Mouse (Mus musculus) stomach, embryonic 15.5 days (tissue): ENCODE measurements around the gene Pak6. TPM values are rescaled to one million over a fixed set of nuclear protein-coding genes. Genes with fewer than 3 reads are reported as not detected.

Experiments used
- ATAC-seq: fragments of 200-750 bp; cut with Nextera tagmentation; 2 replicates; pipeline ENCODE4 v1.8.0; 2017; ENCODE audit warnings: low read depth, moderate number of reproducible peaks, moderate TSS enrichment; ENCODE audit not compliant: insufficient read depth, low FRiP score
- H3K27ac ChIP-seq: fragments of 300-500 bp; sonication (generic); 2 replicates; pipeline ENCODE4 v1.5.1; 2015; ENCODE audit warnings: mild to moderate bottlenecking, inconsistent platforms
- H3K27me3 ChIP-seq: fragments of 300-500 bp; sonication (generic); replicated peaks from 2 replicates; pipeline ENCODE4 v1.6.1; 2015; ENCODE audit warnings: inconsistent platforms
- H3K36me3 ChIP-seq: fragments of 300-500 bp; sonication (generic); 2 replicates; pipeline ENCODE4 v1.6.1; 2015; ENCODE audit warnings: inconsistent platforms
- H3K4me1 ChIP-seq: fragments of 300-500 bp; sonication (generic); 2 replicates; pipeline ENCODE4 v1.6.1; 2015; ENCODE audit warnings: inconsistent platforms
- H3K4me2 ChIP-seq: fragments of 300-500 bp; sonication (generic); 2 replicates; pipeline ENCODE4 v1.6.1; 2015; ENCODE audit warnings: mild to moderate bottlenecking, inconsistent platforms
- H3K4me3 ChIP-seq: fragments of 300-500 bp; sonication (generic); replicated peaks from 2 replicates; pipeline ENCODE4 v1.5.1; 2015; ENCODE audit warnings: inconsistent platforms
- H3K9ac ChIP-seq: fragments of 300-500 bp; sonication (generic); 2 replicates; pipeline ENCODE4 v1.6.1; 2015; ENCODE audit warnings: inconsistent platforms
- H3K9me3 ChIP-seq: fragments of 300-500 bp; sonication (generic); 2 replicates; pipeline ENCODE4 v1.6.1; 2016; ENCODE audit warnings: inconsistent platforms
- WGBS: fragments of 180-500 bp; shearing (Covaris S2); methylation state at CpG from one replicate; pipeline ENCODE4 v1.1.7; 2015; 5-methylcytosine and 5-hydroxymethylcytosine counted together
- polyA plus RNA-seq: library from polyadenylated mRNA; unstranded; fragments of >200 nt; fragmentation: Nextera tagmentation; extraction: Ambion mirVana; gene quantifications from 2 replicates; pipeline ENCODE4 v1.2.1, GENCODE M21; 2015

Gene Pak6
- 3.6 and 4.8 TPM in 2 replicates for polyA plus RNA-seq

DNA sequence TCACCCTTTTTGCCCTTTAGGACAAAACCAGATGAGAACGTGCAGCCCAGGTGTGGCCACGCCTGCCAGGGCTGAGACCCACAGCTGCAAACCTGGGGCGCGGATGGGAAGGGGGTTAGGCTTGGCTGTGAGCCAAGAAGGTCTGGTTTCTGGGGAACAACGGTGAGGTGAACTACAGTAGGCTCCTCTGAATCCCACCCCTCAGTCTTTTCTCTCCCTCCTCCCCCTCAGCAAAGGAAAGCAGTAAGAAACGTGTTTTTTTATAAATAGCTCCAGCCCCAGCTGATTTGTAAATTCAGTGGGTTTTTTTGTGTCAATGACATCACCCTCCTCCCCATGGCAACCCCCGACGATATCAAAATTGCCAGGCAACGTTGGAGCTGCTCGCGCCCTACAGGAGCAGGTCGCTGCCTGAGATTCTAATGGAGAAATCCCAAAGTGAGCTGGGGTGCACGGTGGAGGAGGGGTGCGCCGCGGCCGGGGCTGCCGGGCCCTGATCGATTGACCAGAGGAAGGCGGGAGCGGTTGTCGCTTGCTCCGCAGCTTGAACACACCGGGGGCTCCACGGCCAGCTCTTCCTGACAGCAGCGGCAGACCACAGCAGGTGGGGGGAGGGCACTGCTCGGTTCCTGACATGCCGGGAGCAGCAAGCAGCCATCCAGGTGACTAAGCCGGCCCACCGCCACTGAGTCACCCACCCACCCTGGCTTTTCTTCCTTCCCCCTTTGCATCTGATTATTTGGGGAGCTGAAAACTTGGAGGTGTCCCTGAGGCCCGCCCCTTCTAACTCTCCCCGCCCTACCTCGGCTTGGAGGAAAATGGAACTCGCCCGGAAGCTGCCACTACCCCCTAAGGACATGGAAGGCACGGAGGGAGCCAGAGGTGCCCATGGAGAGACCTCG is at the start of gene Pak6:
Gene Pak6, plus strand, starts transcription at position 402 of the 902 bp plus-strand sequence.
- ATAC-seq: no peak
- Histone ChIP-seq H3K4me2 (peak within 1 kb of the TSS; percentile 81), H3K27me3 (peaks cover 12% of the 10 kb centered on the region; the same call in 1 of the 2 replicates), H3K27ac (peak within 1 kb of the TSS; percentile 80), H3K9me3 (no peaks in the 10 kb centered on the region), H3K4me1 (peaks cover 34% of the 10 kb centered on the region), H3K9ac (peak within 1 kb of the TSS; percentile 33; the same call in 1 of the 2 replicates), H3K4me3 (peak within 1 kb of the TSS; percentile 40), H3K36me3 (no peaks in the 10 kb centered on the region)
- WGBS: 6% methylated on average over 37 of the region's 37 CpGs

DNA sequence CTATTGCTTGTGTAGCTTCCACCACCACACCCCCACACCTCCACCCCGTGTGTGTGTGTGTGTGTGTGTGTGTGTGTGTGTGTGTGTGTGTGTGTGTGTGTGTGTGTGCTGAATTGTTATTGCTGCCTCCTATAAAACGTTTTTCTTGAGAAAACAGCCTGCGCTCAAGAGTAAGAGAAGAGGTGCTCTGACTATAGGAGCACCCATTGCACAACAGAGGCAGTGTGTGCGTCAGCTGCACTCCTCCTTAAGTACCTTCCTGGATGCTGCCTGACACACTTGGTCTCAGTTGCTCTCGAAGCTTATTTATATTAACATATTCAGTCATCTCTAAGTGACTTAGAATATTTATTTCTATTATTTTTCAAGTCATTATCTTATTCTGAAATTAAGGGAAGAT is 45.1 kb upstream of the Pak6 start:
- Histone ChIP-seq H3K9ac (no peak overlapping the region), H3K9me3 (no peaks in the 10 kb centered on the region), H3K4me1 (no peaks in the 10 kb centered on the region), H3K36me3 (peaks cover 65% of the 10 kb centered on the region), H3K4me3 (no peak overlapping the region), H3K27ac (no peak overlapping the region), H3K4me2 (no peak overlapping the region), H3K27me3 (no peaks in the 10 kb centered on the region)
- WGBS: 77% methylated on average over 5 of the region's 5 CpGs
- ATAC-seq: no peak

DNA sequence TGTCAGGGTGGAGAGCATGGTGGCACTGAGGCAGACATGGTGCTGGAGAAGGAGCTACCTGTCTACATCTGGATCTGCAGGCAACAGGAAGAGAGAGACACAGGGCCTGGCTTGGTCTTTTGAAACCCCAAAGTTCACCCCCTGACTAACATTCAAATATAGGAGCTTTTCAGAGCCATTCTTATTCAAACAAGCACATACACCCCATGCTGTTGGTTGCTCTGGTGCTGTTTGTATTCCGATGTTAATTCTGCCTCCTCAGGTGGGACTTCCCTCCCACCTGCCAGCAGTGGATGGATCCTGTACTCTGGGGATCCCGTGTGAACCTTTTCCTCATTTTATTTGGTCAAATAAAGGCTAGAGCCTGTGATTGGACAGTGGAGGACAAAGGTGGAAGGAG is 43.0 kb upstream of the Pak6 start:
- Histone ChIP-seq H3K9me3 (no peaks in the 10 kb centered on the region), H3K4me2 (no peak overlapping the region), H3K36me3 (peaks cover 60% of the 10 kb centered on the region), H3K4me1 (no peaks in the 10 kb centered on the region), H3K27me3 (no peaks in the 10 kb centered on the region), H3K27ac (no peak overlapping the region), H3K4me3 (no peak overlapping the region), H3K9ac (no peak overlapping the region)
- 69% methylated on average over 2 of the region's 2 CpGs for WGBS
- no peak for ATAC-seq

GRCm38 (mm10) chr2:118620608-118621007 is 42.5 kb upstream of the Pak6 start:
- Histone ChIP-seq H3K36me3 (peaks cover 55% of the 10 kb centered on the region), H3K27me3 (no peaks in the 10 kb centered on the region), H3K9me3 (no peaks in the 10 kb centered on the region), H3K4me2 (no peak overlapping the region), H3K4me1 (no peaks in the 10 kb centered on the region), H3K9ac (no peak overlapping the region), H3K27ac (no peak overlapping the region), H3K4me3 (no peak overlapping the region)
- 88% methylated on average over 8 of the region's 8 CpGs for WGBS
- no peak for ATAC-seq

DNA sequence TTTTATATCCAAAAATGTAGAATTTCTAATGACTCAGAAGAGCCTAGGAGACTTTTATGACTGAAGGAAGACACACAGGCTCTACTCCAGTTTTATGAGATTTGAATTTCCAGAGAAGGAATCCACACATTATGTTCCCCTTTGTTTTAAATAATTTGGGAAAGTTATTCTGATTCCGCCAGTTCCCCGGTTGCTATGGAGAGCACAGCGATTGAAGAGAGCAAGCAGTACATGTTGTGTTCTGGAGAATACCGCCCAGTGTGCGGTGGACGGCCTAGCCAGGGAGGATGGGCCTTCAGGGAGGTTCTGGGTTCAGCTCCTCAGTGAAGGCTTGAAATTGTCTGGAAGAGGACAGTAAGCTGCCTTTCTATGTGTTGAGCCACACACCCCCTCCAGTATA is 33.8 kb upstream of the Pak6 start:
- 97% methylated on average over 6 of the region's 6 CpGs for WGBS
- H3K27me3 ChIP-seq: no peaks in the 10 kb centered on the region
- no peak overlapping the region for H3K4me3 ChIP-seq
- H3K4me1 ChIP-seq: no peaks in the 10 kb centered on the region
- no peaks in the 10 kb centered on the region for H3K9me3 ChIP-seq
- H3K36me3 ChIP-seq: peaks cover 46% of the 10 kb centered on the region
- H3K4me2 ChIP-seq: no peak overlapping the region
- H3K9ac ChIP-seq: no peak overlapping the region
- ATAC-seq: no peak
- no peak overlapping the region for H3K27ac ChIP-seq

GRCm38 (mm10) chr2:118633441-118633840 is 29.7 kb upstream of the Pak6 start:
- Histone ChIP-seq H3K4me1 (no peaks in the 10 kb centered on the region), H3K27me3 (no peaks in the 10 kb centered on the region), H3K36me3 (peaks cover 48% of the 10 kb centered on the region), H3K9me3 (no peaks in the 10 kb centered on the region), H3K9ac (no peak overlapping the region), H3K4me2 (no peak overlapping the region), H3K4me3 (no peak overlapping the region), H3K27ac (no peak overlapping the region)
- WGBS: 76% methylated on average over 5 of the region's 5 CpGs
- ATAC-seq: no peak

DNA sequence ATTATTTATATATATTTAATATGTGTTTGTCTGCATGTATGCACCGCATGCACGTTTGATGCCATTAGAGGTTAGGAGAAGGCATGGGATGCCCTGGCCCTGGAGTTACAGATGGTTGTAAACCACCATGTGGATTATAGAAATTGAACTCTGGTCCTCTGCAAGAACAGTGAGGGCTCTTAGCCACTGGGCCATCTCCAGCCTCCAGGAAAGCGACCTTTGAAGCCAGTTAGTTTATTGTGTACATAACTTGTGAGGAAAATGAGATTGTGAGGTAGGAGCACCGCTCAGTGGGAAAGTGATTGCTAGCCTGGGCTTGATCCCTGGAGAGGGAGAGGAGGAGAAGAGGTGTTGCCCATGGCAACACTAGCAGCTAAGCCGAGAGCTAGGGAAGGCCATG is 25.8 kb upstream of the Pak6 start:
- Histone ChIP-seq H3K4me3 (no peak overlapping the region), H3K9ac (no peak overlapping the region), H3K36me3 (peaks cover 43% of the 10 kb centered on the region), H3K27me3 (no peaks in the 10 kb centered on the region), H3K27ac (no peak overlapping the region), H3K4me1 (no peaks in the 10 kb centered on the region), H3K9me3 (no peaks in the 10 kb centered on the region), H3K4me2 (no peak overlapping the region)
- WGBS: 78% methylated on average over 5 of the region's 5 CpGs
- no peak for ATAC-seq

DNA sequence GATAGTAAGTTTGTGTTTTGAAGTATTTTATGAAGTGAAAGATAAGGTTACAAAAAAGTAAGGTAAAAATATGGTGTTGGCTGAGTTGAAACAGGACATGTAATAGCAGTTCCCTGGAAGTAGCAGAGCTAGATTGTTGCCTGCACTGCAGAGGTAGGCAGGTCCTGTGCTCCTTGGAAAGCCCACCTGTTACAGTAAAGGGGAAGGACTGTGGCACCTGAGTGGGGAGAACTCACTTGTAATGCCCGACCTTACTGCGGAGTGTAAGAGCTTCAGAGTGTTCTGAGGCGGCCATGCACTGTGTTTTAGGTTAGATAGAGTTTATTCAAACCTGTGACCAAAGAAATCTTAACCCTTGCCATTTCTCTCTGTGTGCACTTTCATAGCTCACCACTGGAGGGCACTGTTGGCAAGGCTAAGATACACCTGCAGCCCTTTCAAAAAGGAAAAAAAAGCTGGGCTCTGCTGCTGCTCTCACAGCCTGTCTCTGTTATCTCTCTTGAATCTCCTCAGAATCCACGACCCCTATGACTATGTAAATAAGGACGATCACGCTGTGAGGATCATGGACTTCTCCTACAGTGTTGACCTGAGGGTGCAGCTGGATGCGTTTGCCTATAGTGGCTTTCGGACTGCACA is 25.1 kb upstream of the Pak6 start:
- Histone ChIP-seq H3K27me3 (no peaks in the 10 kb centered on the region), H3K9ac (no peak overlapping the region), H3K9me3 (no peaks in the 10 kb centered on the region), H3K4me2 (no peak overlapping the region), H3K4me3 (no peak overlapping the region), H3K36me3 (peaks cover 38% of the 10 kb centered on the region), H3K27ac (no peak overlapping the region), H3K4me1 (no peaks in the 10 kb centered on the region)
- WGBS: 33% methylated on average over 8 of the region's 8 CpGs
- ATAC-seq: no peak

DNA sequence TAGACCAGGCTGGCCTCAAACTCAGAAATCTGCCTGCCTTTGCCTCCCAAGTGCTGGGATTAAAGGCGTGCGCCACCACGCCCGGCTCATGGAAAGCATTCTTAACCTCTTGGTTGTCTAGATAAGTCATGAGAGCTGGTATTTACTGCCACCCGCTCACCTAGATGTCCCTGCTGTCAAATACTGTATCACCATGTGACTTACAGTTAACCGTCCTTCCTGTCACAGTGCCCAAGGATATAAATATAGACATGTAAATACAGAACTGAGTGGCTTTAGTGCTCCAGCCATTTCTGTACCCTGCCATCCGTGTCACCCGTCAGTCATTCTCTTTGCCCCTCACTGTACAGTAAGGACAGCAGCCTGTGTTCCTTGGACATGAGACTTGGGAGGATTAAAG is 24.4 kb upstream of the Pak6 start:
- Histone ChIP-seq H3K36me3 (peaks cover 36% of the 10 kb centered on the region), H3K27me3 (no peaks in the 10 kb centered on the region), H3K9me3 (no peaks in the 10 kb centered on the region), H3K9ac (no peak overlapping the region), H3K4me1 (no peaks in the 10 kb centered on the region), H3K4me2 (no peak overlapping the region), H3K27ac (no peak overlapping the region), H3K4me3 (no peak overlapping the region)
- 93% methylated on average over 8 of the region's 8 CpGs for WGBS
- no peak for ATAC-seq

- ATAC-seq: no peak
- WGBS: 51% methylated on average over 2 of the region's 2 CpGs
- Histone ChIP-seq H3K9ac (no peak overlapping the region), H3K27ac (no peak overlapping the region), H3K4me2 (no peak overlapping the region), H3K4me1 (no peaks in the 10 kb centered on the region), H3K9me3 (no peaks in the 10 kb centered on the region), H3K36me3 (peaks cover 25% of the 10 kb centered on the region), H3K27me3 (no peaks in the 10 kb centered on the region), H3K4me3 (no peak overlapping the region)
Observed at GRCm38 (mm10) chr2:118641147-118641546, 22.0 kb upstream of the Pak6 start.

DNA sequence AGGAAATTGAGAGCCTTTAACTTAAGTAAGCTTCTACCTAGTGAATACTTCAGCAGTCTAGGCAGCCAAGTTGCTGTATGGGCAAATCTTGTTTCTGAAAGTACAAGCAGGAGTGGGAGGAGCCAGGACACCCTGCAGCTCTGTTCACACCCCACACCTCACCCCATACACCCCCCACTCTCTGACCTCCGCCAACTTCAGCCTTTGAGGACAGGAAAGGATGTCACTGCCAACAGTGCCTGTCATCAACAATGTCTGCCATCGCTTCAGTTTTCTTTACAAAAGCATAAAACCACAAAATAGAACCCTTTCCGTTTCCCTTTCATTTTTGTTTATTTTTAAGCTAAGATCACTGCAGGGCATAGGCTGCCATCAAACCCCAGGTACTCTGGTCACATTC is 20.7 kb upstream of the Pak6 start:
- 75% methylated on average over 3 of the region's 3 CpGs for WGBS
- Histone ChIP-seq H3K9ac (no peak overlapping the region), H3K27me3 (no peaks in the 10 kb centered on the region), H3K36me3 (peaks cover 22% of the 10 kb centered on the region), H3K4me1 (no peaks in the 10 kb centered on the region), H3K4me3 (no peak overlapping the region), H3K27ac (no peak overlapping the region), H3K4me2 (no peak overlapping the region), H3K9me3 (no peaks in the 10 kb centered on the region)
- no peak for ATAC-seq

GRCm38 (mm10) chr2:118642942-118643341 is 20.2 kb upstream of the Pak6 start:
- no peaks in the 10 kb centered on the region for H3K4me1 ChIP-seq
- no peaks in the 10 kb centered on the region for H3K9me3 ChIP-seq
- no peak overlapping the region for H3K9ac ChIP-seq
- no peaks in the 10 kb centered on the region for H3K27me3 ChIP-seq
- ATAC-seq: no peak
- 62% methylated on average over 3 of the region's 3 CpGs for WGBS
- peaks cover 22% of the 10 kb centered on the region for H3K36me3 ChIP-seq
- H3K4me3 ChIP-seq: no peak overlapping the region
- no peak overlapping the region for H3K27ac ChIP-seq
- H3K4me2 ChIP-seq: no peak overlapping the region
